Mouse (Mus musculus): ENCODE measurements at regions not wholly inside any gene's neighbourhood (a gene's known extent, or its start where the extent isn't known, plus 50 kb on each side); places are given as distances from the start of the nearest gene placed in this dataset.

- TF ChIP-seq E2F4 (IDR thresholded peaks at IDR 0.05; ENCODE audit: insufficient replicate concordance, low read depth, low read length) (no peak), ZMIZ1 (IDR thresholded peaks at IDR 0.05; ENCODE audit: low read depth, low read length) (no peak)
These were observed 636.2 kb upstream of the Epha7 start for GRCm38 (mm10) chr4:28176771-28177170.

Measured in CH12.LX (cell line).